Mouse (Mus musculus) liver, embryonic 14.5 days (tissue): ENCODE results near the gene Mtmr4.

Experiments
- CTCF ChIP-seq: IDR thresholded peaks from 2 replicates; pipeline ENCODE4 v1.5.1; 2016; ENCODE audit warnings: antibody characterized with exemption, low read depth, control low read depth
- EP300 ChIP-seq: IDR thresholded peaks from 2 replicates; pipeline ENCODE4 v1.6.1; 2016; ENCODE audit warnings: antibody characterized with exemption, low read depth

GRCm38 (mm10) chr11:87592354-87592695, 363 bp downstream of the Mtmr4 start:
- TF ChIP-seq EP300: no peak
- peak; percentile 58 for TF ChIP-seq CTCF
